Mouse (Mus musculus) adrenal gland, adult 8-10 months (tissue): ENCODE data around the gene Cacna1d. TPM values are rescaled to one million over a fixed set of nuclear protein-coding genes. Genes with fewer than 3 reads are reported as not detected.
A peak's percentile ranks its signal among the peaks of the same experiment; 100 is the strongest.

Experiments
- DNase-seq: peaks from one replicate; pipeline ENCODE4 v3.0.0; 2022
- total RNA-seq, 4 experiments: library from RNA; stranded (reverse); gene quantifications; 2 replicates each; pipeline ENCODE4 v1.2.4; 2022

Cacna1d gene
- total RNA-seq, 4 experiments from 2014 or later, result 11.9 to 40.7 (median 22.2) TPM

- no peak for DNase-seq
Observed at GRCm38 (mm10) chr14:30018846-30019245, 472.4 kb downstream of the Cacna1d start.

- DNase-seq, result no peak
Observed at GRCm38 (mm10) chr14:30018463-30018801, 472.8 kb downstream of the Cacna1d start.

GRCm38 (mm10) chr14:30017794-30018462, 473.3 kb downstream of the Cacna1d start:
- DNase-seq, result no peak

- DNase-seq, result no peak
Observed at GRCm38 (mm10) chr14:30016666-30017065, 474.6 kb downstream of the Cacna1d start.

- no peak for DNase-seq
Observed at GRCm38 (mm10) chr14:30015008-30015407, 476.2 kb downstream of the Cacna1d start.

GRCm38 (mm10) chr14:30014487-30014886, 476.8 kb downstream of the Cacna1d start:
- DNase-seq, result no peak

- DNase-seq, result no peak
Observed at GRCm38 (mm10) chr14:30011886-30012560, 479.2 kb downstream of the Cacna1d start.

GRCm38 (mm10) chr14:30009864-30010560, 481.2 kb downstream of the Cacna1d start:
- DNase-seq, result no peak

- DNase-seq, result peak; percentile 53
Observed at GRCm38 (mm10) chr14:30008733-30009575, 482.3 kb downstream of the Cacna1d start, which contains the start of the genes Il17rb and Chdh. Gene Il17rb, minus strand, starts transcription at chr14:30008896. Gene Chdh, plus strand, starts transcription at chr14:30009023.

GRCm38 (mm10) chr14:29999475-29999811, 491.8 kb downstream of the Cacna1d start:
- DNase-seq, result no peak

- DNase-seq, result no peak
Observed at GRCm38 (mm10) chr14:29998747-29999474, 492.3 kb downstream of the Cacna1d start.

GRCm38 (mm10) chr14:29997345-29997744, 493.9 kb downstream of the Cacna1d start:
- no peak for DNase-seq

GRCm38 (mm10) chr14:29996000-29996751, 495.1 kb downstream of the Cacna1d start:
- no peak for DNase-seq

GRCm38 (mm10) chr14:29994976-29995375, 496.3 kb downstream of the Cacna1d start:
- no peak for DNase-seq

Other genes starting within 250 kb of the Cacna1d start
- 10 to 100 TPM; 24.0 to 37.6 (median 28.3) TPM for gene Dcp1a, start 11.9 kb downstream of the Cacna1d start, total RNA-seq
- 1,000 to 10,000 TPM in 1 of 4 experiments, 100 to 1,000 TPM in 3; 361 to 1,078 (median 577) TPM for gene Tkt, start 56.9 kb upstream of the Cacna1d start, total RNA-seq
- 100 to 1,000 TPM; 118 to 213 (median 160) TPM for gene Prkcd, start 134.8 kb upstream of the Cacna1d start, total RNA-seq
- 10 to 100 TPM; 31.0 to 39.7 (median 33.2) TPM for gene Rft1, start 162.9 kb upstream of the Cacna1d start, total RNA-seq
- gene Sfmbt1, start 223.4 kb upstream of the Cacna1d start, total RNA-seq, result 10 to 100 TPM; 26.7 to 31.3 (median 30.3) TPM